Mouse (Mus musculus) WW6 (cell line): ENCODE results near the gene Adam10.

Experiments
- DNase-seq: peaks from one replicate; pipeline ENCODE4 v3.0.0-alpha.2; 2013; ENCODE audit warnings: low read depth, low spot score

Gene Adam10

DNA sequence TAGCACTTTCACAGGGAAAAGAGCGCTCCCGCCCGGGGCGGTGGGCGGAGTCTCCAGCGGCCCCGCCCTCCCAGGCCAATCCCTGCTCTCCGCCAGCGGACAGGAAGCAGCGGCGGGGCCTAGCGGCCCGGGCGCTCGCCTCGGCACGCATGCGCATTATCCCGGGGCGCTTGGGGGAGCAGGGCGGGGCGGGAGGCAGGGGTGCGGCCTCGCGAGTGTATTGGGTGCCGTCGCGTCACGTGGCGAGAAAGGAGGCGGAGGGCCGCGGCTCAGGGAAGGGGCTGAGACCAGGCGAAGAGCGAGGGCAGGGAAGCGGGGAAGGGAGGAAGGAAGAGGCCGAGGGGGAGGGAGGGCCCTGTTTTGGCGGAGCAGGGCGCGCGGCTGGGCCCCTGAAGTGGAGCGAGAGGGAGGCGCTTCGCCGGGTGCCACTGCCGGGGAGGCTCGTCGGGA is at the start of gene Adam10:
Gene Adam10, plus strand, starts transcription at position 316 of the 450 bp plus-strand sequence.
- DNase-seq = peak; percentile 97

DNA sequence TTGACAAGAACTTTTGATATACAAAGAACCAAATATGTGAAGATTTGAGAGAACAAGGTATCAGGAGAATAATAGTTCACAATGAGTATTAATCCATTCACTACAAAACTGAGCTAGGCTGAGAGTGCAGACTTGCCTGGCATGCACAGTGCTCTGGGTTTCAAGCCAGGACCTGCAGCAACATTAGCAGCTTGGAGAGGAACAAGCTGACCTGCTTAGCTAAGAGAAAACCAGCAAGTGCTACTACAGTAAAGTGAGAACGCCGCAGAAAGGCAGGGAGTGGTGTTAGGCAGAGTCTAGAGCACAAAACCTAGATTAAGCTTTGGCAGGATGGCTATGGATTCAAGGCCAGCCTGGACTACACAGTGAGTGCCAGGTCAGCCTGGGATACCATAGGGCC is 49.1 kb upstream of the Adam10 start:
- no peak for DNase-seq

DNA sequence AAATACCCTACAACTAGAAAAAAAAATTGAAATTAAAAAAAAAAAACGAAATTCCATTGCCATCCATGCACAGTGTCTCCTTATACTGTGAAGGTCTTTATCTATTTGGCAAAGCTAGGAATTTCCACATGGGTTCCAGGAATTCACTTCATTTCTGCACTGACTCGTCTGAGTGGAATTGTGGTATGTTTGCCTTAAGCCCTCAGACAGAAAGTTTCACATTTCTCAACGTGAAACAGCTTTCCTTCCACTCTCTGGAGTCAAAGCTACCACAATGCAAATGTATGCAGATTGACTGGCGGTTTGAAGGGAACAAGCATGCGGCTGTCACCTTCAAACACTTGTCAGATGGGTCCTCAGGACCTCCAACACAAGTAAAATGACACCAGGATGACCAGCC is 47.1 kb upstream of the Adam10 start:
- DNase-seq = no peak

DNA sequence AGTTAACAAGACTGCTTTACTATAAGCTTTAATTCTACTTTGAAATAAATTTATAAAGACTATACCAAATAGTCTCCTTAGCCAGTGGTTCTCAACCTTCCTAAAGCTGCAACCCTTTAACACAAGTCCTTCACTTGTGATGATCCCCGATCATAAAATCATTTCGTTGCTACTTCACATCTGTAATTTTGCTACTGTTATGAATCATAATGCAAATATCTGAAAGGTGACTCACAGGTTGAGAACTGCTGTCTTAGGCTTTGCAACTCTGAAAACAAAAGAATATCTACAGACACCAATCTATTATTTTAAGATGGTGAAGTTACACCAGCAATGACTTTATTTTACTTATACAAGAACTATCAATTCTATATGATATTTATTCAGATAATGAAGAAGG is 42.0 kb upstream of the Adam10 start:
- no peak for DNase-seq

DNA sequence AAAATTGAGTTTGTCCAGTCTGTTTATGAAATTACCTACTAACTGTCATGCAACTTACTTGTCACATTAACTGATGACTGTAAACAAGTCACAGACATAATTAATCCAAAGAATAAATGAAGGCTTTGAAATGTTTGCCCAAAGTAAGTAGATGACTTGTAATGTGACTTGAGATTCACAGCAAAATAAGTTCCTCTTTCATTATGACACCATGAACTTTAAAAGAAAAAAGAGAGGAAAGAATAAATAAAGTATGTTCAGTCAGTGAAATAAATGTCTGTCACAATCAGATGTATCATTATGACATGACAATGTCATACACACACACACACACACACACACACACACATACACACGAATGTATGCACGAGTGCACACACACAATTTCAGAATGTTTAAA is 28.5 kb upstream of the Adam10 start:
- DNase-seq = no peak

DNA sequence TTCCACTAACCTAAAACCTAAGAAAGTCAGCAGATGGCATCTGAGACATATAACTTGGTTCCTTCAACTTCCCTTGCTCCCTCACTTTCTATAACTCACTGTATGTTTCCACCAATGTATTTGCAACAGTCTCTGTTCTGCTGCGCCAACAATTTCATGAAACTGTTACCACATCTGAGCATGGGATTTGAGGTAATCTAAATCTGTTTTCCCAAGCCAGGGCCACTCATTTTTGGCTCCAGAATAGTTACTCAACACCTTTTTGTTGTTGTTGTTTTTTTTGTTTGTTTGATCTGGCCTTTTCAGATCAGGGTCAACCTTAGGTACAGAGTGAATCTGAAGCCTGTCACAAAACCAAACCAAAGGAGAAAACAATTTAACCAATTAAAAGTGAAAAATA is 27.8 kb upstream of the Adam10 start:
- DNase-seq = no peak

DNA sequence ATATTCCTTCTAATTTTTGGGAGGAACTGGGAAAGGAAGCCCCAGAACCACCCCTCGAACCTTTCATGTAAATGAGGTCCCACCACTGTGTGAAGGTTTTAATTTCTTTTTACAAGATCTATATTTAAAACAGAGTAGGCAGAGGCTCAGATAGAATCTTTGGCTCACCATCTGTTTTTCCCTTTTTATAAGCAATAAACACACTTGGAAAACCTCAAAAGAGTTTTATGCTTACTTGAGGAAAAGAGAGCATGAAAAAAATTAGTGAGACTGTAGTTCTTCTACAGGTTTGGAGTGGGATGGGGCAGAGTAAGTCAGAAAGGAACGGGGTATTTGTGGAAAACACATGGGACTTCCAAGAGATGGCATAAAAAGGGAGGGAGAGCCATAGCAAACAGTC is 26.6 kb upstream of the Adam10 start:
- DNase-seq = no peak

DNA sequence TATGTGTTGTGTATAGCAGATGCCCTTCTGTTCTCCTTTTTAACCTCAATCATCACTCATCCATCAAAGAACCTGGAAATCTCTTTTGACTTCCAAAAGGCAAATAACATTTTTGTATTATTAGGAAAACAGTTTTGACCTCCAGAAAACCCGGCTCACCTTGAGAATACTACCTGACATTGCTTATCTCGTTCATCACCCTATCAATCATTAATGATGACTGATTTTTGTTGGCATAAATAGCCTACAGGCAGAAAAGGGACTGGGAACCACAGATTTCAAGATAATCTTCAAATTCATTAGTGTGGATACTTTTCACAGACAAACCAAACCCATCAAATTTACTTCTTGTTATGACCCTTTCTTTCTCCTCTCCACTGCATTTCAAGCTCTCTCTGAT is 24.9 kb upstream of the Adam10 start:
- no peak for DNase-seq

DNA sequence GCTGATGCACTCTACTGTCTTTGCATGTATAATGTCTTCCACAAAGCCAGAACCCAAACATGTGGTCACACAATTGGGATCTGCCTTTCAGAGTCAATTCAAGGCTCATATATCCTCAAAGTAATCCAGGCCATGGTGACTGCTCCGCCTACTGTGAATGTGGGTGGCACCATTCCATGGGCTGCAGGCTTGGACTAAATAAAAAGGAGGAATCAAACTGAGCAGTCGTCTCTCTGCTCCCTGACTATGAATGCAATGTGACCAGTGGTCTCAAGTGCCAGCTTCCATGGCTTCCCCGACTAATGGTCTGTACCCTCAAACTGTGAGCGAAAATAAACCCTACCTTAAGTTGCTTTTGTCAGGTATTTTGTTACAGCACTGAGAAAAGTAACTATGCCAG is 24.3 kb upstream of the Adam10 start:
- DNase-seq = no peak

DNA sequence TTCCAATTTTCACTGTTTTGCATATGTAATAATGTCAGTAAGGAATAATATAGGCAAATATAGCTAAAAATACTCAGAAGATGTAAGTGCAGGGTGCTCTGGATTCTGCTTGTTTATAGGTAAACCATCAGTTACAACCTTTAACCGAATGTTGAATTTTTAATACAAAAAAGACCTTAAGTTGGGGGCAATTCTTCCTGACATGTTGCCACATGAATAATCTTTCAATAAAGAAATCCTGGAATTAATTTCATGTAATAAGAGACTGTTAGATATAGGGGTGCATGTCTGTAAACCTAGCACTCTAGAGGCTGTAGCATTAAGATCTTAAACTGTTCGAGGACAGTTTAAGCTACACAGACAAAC is 23.1 kb upstream of the Adam10 start:
- no peak for DNase-seq

DNA sequence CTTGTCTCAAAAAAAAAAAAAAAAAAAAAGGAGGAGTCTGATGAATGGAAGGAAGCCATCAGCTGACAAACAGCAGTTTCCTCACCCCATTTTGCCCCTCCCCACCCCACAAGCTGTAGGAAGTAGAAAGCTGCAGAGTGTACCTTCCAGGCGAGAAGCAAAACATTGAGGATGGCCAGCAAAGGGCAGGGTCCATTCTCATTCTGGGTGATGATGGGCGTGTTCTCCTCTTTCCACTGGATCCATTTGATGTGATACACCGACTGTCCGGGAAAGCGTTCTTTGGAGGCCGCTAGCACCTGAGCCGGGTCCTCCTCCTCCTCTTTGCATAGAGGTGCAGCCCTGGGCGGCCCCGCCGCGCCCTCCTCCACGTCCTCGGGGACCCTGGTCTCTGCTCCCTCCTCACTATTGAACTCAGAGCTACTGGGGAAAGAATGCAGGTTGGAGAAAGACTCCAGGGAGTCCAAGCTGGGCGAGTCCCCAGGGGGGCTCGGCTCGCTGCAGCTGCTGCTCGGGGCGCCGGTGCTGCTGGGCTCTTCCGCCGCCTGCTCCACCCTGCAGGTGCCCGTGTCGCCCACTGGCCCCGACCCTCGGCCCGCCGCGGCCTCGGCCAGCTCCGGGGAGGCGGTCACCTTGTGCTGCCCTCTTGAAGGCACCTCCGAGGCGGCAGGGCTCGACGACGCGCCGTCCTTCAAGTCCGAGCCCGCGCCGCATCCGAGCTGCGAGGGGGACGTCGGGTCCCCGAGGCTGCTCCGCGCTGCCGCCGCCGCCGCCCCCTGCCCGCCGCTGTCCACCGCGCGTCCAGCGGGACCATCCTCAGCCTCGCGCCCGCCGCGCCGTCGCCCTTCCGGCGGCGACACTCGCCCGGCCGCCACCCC is 22.4 kb upstream of the Adam10 start, which contains the start of gene Gm10642:
Gene Gm10642, plus strand, starts transcription at position 122 of the 878 bp plus-strand sequence.
- no peak for DNase-seq

DNA sequence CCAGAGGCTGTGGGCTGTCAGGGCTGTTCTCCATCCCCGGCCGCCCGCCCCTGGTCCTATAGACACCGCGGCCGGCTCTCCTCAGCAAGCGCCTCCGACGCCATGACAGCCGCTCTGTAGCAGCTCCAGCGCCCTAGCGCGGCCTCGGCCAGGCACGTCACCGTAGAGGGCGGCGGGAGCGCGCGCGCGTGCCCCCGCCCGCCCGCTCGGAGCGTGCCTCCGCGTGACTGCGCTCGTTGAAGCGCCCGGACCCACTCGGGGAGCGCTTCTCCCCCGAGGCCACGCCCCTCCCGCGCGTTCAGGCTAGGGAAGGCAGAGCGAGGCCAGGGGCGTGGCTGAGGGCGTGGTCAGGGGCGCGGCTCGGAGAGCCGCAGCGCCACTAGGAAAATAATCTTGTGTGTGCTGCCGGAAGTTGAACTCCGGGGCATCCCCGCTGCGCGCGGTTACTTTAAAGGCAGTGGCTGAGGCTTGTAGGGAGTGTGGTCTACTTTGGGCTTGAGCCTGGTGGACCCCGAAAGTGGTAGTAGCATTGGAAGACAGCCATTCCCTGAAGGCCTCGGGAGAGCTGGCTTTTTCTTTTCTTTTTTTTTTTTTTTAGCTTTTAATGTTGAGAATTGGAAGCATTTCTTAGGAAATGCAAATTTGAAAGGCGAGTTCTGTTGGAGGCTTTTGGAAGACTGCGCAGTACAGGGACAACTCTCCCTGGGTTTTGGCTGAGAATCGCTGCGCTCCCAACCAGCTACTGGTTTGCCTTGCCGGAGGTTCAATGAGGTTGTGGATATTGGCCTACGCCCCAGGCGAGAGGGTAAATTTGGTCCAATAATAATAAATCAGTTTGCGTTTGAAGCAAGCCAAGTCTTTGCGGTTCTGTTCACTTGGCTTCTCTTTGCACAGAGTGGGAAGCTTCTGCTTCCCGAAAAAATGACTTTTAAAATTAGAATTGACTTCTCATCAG is 21.5 kb upstream of the Adam10 start, which contains the start of gene Mindy2:
Gene Mindy2, minus strand, starts transcription at position 162 of the 955 bp plus-strand sequence.
- DNase-seq = peak; percentile 76

DNA sequence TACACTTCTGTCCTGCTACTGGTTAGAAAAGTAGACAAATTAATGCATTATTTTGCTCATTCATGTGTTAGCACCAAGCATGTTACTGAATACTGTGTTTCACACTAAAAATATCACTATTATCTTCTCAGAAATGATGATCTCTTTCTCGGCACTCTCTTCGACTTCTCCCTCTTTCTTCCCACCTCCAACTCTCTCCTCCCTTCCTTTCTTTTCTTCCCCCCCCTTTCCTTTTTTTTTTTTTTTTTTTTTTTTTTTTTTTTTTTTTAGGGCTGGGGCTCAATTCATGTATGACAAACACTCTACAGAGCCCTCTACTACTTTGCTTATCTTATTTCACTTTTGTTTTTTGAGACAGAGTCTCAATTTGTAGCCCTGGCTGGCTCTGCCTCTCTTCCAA is 20.5 kb upstream of the Adam10 start:
- DNase-seq = no peak

DNA sequence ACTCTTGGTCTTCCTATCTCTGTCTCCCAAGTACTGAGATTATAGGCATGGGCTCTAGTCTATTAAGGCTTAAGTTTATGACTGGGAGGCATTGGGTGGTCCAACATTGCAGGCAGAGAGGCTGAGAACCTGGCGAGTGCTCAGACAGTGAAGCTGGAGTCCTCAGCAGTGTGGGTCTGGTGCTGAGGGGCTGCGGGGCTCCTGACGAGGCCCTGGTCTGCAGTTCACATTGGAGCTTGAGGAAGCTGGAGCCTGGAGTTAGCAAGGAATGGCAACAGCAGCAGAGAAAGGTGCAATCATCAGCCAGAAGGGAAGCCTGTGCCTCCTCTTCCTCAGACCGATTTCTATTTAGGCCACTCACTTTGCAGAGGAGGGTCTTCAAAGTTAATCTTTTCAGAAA is 13.9 kb upstream of the Adam10 start:
- no peak for DNase-seq

DNA sequence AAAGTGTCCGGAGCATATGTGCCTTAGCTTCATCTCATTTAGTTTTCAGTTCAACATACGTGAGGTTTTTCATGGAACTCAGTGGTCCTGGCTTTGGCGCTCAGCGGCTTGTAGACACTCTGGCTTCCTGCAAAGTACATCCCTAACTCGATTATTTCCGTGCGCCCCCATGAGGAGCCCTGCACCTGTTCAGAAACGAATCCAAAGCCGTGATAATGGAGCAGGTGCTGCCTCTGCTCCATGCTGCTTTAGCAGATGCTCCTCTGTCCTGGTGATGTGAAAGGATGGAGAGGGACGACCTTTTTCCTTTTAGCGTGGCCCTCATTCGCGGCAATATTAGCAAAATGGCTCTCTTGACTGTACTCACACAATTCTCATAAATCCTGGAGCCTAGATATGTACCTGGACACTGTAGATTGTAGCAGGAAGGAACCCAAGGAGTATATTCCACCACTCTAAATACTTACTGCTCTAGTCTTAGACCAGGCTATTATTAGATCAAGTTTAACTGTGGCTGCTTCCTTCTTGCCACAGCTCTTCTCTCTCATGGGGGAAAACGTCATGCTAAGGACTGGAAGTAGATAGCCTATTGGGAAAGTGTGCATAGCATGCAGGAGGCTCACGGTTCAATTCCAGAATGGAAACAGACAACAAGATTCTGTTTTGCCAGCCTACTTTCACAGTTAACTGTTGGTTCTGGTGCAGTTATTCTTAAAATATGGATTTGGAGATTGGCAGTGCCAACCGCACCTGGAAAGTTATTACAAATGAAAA is 13.2 kb upstream of the Adam10 start:
- no peak for DNase-seq

DNA sequence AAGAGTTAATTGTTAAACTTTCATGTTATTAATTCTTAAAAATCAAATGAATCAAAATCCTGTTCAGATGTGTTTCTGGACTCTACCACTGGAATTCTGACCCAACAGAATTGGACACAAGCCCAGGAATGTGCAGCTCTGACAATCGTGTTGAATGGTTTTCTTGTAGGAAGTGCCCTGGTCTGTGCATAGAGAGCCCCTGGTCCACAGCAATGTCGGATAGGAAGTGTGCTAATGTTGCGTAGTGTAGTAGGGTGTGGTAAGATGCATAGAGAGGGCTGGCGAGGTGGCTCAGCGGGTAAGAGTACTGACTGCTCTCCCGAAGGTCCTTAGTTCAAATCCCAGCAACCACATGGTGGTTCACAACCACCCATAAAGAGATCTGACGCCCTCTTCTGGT is 12.0 kb upstream of the Adam10 start:
- no peak for DNase-seq

DNA sequence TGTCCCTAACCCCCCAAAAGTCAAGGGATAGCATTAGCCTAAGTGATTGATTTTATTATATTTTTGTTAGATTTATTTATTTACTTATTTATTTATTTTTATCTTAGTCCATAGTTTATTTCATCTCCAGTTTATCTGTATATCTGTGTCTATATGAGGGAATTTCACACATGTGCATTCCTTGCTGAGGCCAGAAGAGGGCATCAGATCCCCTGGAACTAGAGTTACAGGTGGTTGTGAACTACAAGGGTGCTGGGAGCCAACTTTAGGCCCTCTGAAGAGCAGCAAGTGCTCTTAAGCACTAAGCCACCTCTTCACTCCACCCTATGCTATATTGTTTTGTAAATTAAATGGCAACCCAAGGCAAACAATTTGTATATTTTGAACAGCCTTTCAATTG is 10.7 kb upstream of the Adam10 start:
- DNase-seq = no peak

DNA sequence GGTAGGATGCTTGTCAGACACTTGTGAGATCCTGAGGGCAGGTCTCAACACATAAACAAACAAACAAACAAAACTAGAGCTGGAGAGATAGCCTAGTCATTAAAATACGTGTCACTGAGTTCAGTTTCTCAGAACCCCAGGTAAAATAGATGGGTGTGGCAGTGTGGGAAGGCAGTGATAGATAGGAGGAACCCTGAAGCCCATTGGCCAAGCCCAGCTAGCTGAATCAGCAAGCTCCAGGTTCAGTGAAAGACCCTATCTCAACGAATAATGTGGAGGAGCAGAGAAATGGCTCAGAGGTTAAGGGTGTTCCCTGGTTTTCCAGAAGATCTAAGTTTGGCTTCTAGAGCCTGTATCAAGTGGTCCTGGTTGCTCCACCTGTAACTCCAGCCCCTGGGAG is 9.6 kb upstream of the Adam10 start:
- no peak for DNase-seq

DNA sequence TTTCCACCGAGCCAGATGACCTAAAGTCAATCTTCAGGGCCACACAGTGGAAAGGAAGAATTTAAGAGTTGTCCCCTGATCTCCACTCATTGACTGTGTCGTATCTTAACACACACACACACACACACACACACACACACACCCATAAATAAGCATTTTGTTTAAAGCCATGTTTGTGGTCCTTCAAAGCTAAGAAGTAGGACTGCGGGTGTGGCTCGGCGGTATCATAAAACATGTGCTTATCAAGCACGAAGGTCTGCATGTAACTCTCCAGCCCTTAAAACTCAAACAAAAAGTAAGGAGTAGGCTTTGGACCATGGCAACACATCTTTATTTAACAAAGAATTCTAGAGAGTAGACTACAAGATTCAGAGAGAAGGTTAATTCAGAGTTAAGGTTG is 8.4 kb upstream of the Adam10 start:
- no peak for DNase-seq

DNA sequence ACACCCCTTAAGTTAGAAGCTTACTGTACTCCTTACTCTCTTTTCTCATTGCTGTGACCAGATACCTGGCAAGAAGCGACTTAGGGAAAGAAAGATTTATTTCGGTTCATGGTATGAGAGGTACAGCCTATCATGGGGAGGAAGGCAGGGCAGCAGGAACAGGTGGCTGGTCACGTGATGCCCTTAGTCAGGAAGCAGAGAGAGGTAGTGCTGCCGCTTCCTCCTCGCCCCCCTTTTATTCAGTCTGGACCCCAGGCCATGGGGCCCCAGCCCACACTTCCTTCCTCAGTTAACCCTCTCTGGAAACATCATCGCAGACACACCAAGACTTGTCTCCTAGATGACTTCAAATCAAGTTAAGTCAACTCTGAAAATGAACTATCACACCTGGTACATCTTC is 7.5 kb upstream of the Adam10 start:
- no peak for DNase-seq

DNA sequence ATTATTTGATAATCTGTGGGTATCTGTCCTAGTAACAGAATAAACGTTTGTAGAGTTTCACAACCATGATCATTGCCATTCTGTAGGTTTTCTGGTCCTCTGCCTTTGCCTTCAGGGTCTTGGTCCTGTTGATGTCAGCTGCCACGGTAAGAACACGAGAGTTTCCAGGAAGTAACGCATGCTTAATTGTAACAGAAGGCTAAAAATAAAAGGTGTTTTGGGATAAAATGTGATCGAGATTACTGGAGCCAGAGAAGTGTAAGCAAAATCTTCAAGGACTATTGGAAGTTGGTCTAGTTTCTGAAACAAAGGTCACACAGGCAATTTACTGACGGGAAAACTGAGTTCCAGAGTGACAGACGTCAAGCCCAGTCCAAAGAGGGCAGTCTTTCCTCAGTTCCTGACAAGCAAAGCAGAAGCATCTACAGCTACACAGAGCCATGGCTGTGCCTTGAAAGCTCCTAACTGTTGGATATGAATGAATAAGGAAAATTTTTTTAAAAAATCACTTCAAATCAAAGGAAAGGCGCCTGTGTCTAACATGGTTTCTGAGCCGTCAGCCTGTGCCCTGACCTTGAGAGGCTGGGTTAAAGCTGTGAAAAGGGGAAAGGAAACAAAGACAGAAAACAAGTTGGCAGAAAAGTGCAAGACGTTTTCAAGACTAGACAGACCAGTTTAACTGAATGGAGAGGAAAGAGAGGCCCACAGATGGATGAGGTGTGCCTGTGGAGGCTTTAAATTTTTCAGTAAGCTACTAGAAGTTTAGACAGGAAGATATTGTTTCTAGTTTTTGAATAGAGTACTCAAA is 6.8 kb upstream of the Adam10 start:
- no peak for DNase-seq
